Mouse (Mus musculus): Measurements from ENCODE around the gene Actr5. TPM values are rescaled to one million over a fixed set of nuclear protein-coding genes. Genes with fewer than 3 reads are reported as not detected.
A peak's percentile ranks its signal among the peaks of the same experiment; 100 is the strongest.

The Actr5 gene
- total and polyA plus RNA-seq, 3 experiments = 19.7 to 24.7 (median 20.2) TPM

GRCm38 (mm10) chr2:158625231-158625630 is 543 bp downstream of the Actr5 start:
- no peaks in the 10 kb centered on the region for H3K9me3 ChIP-seq (replicated peaks)
- peak; percentile 72 for DNase-seq (ENCODE audit: low spot score)
- peaks cover 33% of the 10 kb centered on the region for H3K4me1 ChIP-seq (ENCODE audit: insufficient read depth, low read depth, low read length)
- TF ChIP-seq CTCF (IDR thresholded peaks at IDR 0.05; ENCODE audit: low read depth, low read length) (no peak), GATA1 (IDR thresholded peaks at IDR 0.05; ENCODE audit: borderline replicate concordance, low read length) (no peak), TAL1 (conservative IDR thresholded peaks at IDR 0.05; ENCODE audit: low read depth, low read length) (no peak), POLR2AphosphoS5 (IDR thresholded peaks at IDR 0.05; ENCODE audit: insufficient replicate concordance, low read depth, low read length) (no peak), GATA2 (IDR thresholded peaks at IDR 0.05; ENCODE audit: borderline replicate concordance, low read depth, low read length) (no peak)
- no peak; the same call in 1 of the 2 replicates for ATAC-seq (ENCODE audit: extremely low read depth, insufficient number of reproducible peaks, low FRiP score, poor library complexity, severe bottlenecking)
- H3K36me3 ChIP-seq (replicated peaks) = peaks cover 41% of the 10 kb centered on the region
- peaks cover 12% of the 10 kb centered on the region for H3K27me3 ChIP-seq (ENCODE audit: insufficient read depth, low read length)
- peak overlapping the region; percentile 96 for H3K4me3 ChIP-seq (ENCODE audit: low read depth, low read length)

DNA sequence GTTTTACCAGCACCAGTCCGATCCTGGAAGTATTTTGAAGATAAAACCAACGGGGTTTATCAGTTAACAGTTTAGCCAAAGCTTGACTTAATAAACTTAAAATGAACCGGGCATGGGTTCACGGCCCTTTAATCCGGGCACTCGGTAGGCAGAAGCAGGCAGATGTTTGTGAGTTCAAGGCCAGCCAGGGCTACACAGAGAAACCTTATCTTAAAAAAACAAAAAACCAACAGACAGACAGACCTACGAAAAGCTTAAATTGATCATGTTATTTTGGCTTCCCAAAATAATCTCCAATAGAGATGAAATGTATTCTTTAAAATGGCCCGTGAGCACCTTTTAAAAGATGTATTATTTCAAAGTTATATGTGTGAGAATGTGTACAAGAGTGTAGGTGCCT is 1.0 kb downstream of the Actr5 start:
- H3K9me3 ChIP-seq (replicated peaks) = no peaks in the 10 kb centered on the region
- ATAC-seq (ENCODE audit: extremely low read depth, insufficient number of reproducible peaks, low FRiP score, poor library complexity, severe bottlenecking) (no peak), DNase-seq (ENCODE audit: low spot score) (no peak)
- TF ChIP-seq POLR2AphosphoS5 (IDR thresholded peaks at IDR 0.05; ENCODE audit: insufficient replicate concordance, low read depth, low read length) = no peak
- no peak for TF ChIP-seq CTCF (IDR thresholded peaks at IDR 0.05; ENCODE audit: low read depth, low read length)
- TF ChIP-seq GATA2 (IDR thresholded peaks at IDR 0.05; ENCODE audit: borderline replicate concordance, low read depth, low read length) = no peak
- TF ChIP-seq TAL1 (conservative IDR thresholded peaks at IDR 0.05; ENCODE audit: low read depth, low read length) = no peak
- no peak for TF ChIP-seq GATA1 (IDR thresholded peaks at IDR 0.05; ENCODE audit: borderline replicate concordance, low read length)
- H3K4me1 ChIP-seq (ENCODE audit: insufficient read depth, low read depth, low read length) = peaks cover 33% of the 10 kb centered on the region
- H3K36me3 ChIP-seq (replicated peaks) = peaks cover 46% of the 10 kb centered on the region
- H3K27me3 ChIP-seq (ENCODE audit: insufficient read depth, low read length) = peaks cover 9% of the 10 kb centered on the region
- peak overlapping the region; percentile 96 for H3K4me3 ChIP-seq (ENCODE audit: low read depth, low read length)

- Histone ChIP-seq H3K4me3 (ENCODE audit: low read depth, low read length) (no peak overlapping the region), H3K27me3 (ENCODE audit: insufficient read depth, low read length) (no peaks in the 10 kb centered on the region), H3K4me1 (ENCODE audit: insufficient read depth, low read depth, low read length) (peaks cover 33% of the 10 kb centered on the region), H3K36me3 (replicated peaks) (peaks cover 78% of the 10 kb centered on the region), H3K9me3 (replicated peaks) (no peaks in the 10 kb centered on the region)
- ATAC-seq (ENCODE audit: extremely low read depth, insufficient number of reproducible peaks, low FRiP score, poor library complexity, severe bottlenecking) = peak; percentile 36; the same call in 1 of the 2 replicates
- DNase-seq (ENCODE audit: low spot score) = no peak
- TF ChIP-seq GATA2 (IDR thresholded peaks at IDR 0.05; ENCODE audit: borderline replicate concordance, low read depth, low read length) (no peak), GATA1 (IDR thresholded peaks at IDR 0.05; ENCODE audit: borderline replicate concordance, low read length) (no peak), CTCF (IDR thresholded peaks at IDR 0.05; ENCODE audit: low read depth, low read length) (no peak), TAL1 (conservative IDR thresholded peaks at IDR 0.05; ENCODE audit: low read depth, low read length) (no peak), POLR2AphosphoS5 (IDR thresholded peaks at IDR 0.05; ENCODE audit: insufficient replicate concordance, low read depth, low read length) (no peak)
Observed at GRCm38 (mm10) chr2:158628858-158629257, 4.2 kb downstream of the Actr5 start.

DNA sequence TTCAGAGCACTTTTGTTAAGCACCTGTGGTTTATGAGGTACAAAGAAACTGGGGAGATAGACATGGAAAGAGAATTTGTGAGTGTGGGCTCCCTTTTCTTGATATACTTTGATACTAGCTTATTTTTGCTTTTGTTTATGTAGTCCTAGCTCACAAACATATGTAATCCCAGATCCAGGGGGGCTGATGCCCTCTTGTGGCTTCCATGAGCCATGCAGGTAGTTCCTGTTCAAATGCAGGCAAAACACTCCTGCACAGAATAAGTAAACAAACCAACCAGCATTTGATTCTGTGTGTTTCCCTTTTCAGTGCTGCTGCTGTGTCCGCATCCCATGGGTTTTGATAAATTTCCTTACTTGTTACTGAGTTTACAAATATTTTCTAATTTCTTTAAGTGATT is 4.7 kb downstream of the Actr5 start:
- DNase-seq (ENCODE audit: low spot score) (no peak), ATAC-seq (ENCODE audit: extremely low read depth, insufficient number of reproducible peaks, low FRiP score, poor library complexity, severe bottlenecking) (no peak)
- TF ChIP-seq CTCF (IDR thresholded peaks at IDR 0.05; ENCODE audit: low read depth, low read length) = no peak; the same call in 1 of the 2 replicates
- TF ChIP-seq GATA2 (IDR thresholded peaks at IDR 0.05; ENCODE audit: borderline replicate concordance, low read depth, low read length) = no peak
- no peak for TF ChIP-seq POLR2AphosphoS5 (IDR thresholded peaks at IDR 0.05; ENCODE audit: insufficient replicate concordance, low read depth, low read length)
- no peak for TF ChIP-seq TAL1 (conservative IDR thresholded peaks at IDR 0.05; ENCODE audit: low read depth, low read length)
- no peak for TF ChIP-seq GATA1 (IDR thresholded peaks at IDR 0.05; ENCODE audit: borderline replicate concordance, low read length)
- no peaks in the 10 kb centered on the region for H3K27me3 ChIP-seq (ENCODE audit: insufficient read depth, low read length)
- H3K4me1 ChIP-seq (ENCODE audit: insufficient read depth, low read depth, low read length) = peaks cover 32% of the 10 kb centered on the region
- peaks cover 81% of the 10 kb centered on the region for H3K36me3 ChIP-seq (replicated peaks)
- no peak overlapping the region for H3K4me3 ChIP-seq (ENCODE audit: low read depth, low read length)
- H3K9me3 ChIP-seq (replicated peaks) = no peaks in the 10 kb centered on the region

- TF ChIP-seq GATA1 (IDR thresholded peaks at IDR 0.05; ENCODE audit: borderline replicate concordance, low read length) (no peak), POLR2AphosphoS5 (IDR thresholded peaks at IDR 0.05; ENCODE audit: insufficient replicate concordance, low read depth, low read length) (no peak)
- peaks cover 98% of the 10 kb centered on the region for H3K36me3 ChIP-seq (replicated peaks)
Observed at GRCm38 (mm10) chr2:158631873-158632272, 7.2 kb downstream of the Actr5 start.

DNA sequence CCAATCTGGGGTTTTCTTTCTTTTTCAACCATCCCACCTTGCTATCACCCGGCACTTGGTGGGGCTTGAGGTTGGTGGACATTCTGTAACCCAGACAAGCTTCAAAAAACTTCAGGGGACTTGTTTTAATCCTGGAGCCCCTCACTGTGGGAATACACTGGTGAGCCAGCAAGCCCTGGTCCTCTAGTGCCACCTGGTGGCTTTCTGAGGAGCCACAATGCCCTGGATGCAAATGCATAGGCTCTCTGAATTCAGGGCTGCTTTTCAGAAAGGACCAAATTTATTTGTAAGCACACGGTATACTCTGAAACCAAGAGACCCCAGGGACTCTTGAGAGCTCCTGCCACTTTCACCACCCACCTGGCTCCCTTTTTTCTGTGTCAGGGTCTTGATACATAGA is 17.2 kb downstream of the Actr5 start:
- Histone ChIP-seq H3K36me3 (replicated peaks) (peaks cover 75% of the 10 kb centered on the region), H3K9me3 (replicated peaks) (no peaks in the 10 kb centered on the region), H3K4me1 (ENCODE audit: insufficient read depth, low read depth, low read length) (peaks cover 10% of the 10 kb centered on the region), H3K27me3 (ENCODE audit: insufficient read depth, low read length) (no peaks in the 10 kb centered on the region), H3K4me3 (ENCODE audit: low read depth, low read length) (no peak overlapping the region)
- TF ChIP-seq TAL1 (conservative IDR thresholded peaks at IDR 0.05; ENCODE audit: low read depth, low read length) (no peak), CTCF (IDR thresholded peaks at IDR 0.05; ENCODE audit: low read depth, low read length) (peak; percentile 92)
- peak; percentile 36 for DNase-seq (ENCODE audit: low spot score)
- peak; percentile 54; the same call in 1 of the 2 replicates for ATAC-seq (ENCODE audit: extremely low read depth, insufficient number of reproducible peaks, low FRiP score, poor library complexity, severe bottlenecking)

More at GRCm38 (mm10) chr2:158631873-158632272, 7.2 kb downstream of the Actr5 start:
- ATAC-seq (ENCODE audit: extremely low read depth, insufficient number of reproducible peaks, low FRiP score, poor library complexity, severe bottlenecking) (no peak), DNase-seq (ENCODE audit: low spot score) (no peak)
- Histone ChIP-seq H3K27me3 (ENCODE audit: insufficient read depth, low read length) (no peaks in the 10 kb centered on the region), H3K9me3 (replicated peaks) (no peaks in the 10 kb centered on the region), H3K4me3 (ENCODE audit: low read depth, low read length) (no peak overlapping the region), H3K4me1 (ENCODE audit: insufficient read depth, low read depth, low read length) (peaks cover 19% of the 10 kb centered on the region)

- DNase-seq (ENCODE audit: low spot score) (no peak), ATAC-seq (ENCODE audit: extremely low read depth, insufficient number of reproducible peaks, low FRiP score, poor library complexity, severe bottlenecking) (no peak)
- peaks cover 68% of the 10 kb centered on the region for H3K36me3 ChIP-seq (replicated peaks)
- no peaks in the 10 kb centered on the region for H3K27me3 ChIP-seq (ENCODE audit: insufficient read depth, low read length)
- peaks cover 10% of the 10 kb centered on the region for H3K4me1 ChIP-seq (ENCODE audit: insufficient read depth, low read depth, low read length)
- TF ChIP-seq POLR2AphosphoS5 (IDR thresholded peaks at IDR 0.05; ENCODE audit: insufficient replicate concordance, low read depth, low read length) (no peak), TAL1 (conservative IDR thresholded peaks at IDR 0.05; ENCODE audit: low read depth, low read length) (no peak), CTCF (IDR thresholded peaks at IDR 0.05; ENCODE audit: low read depth, low read length) (no peak), GATA1 (IDR thresholded peaks at IDR 0.05; ENCODE audit: borderline replicate concordance, low read length) (no peak), GATA2 (IDR thresholded peaks at IDR 0.05; ENCODE audit: borderline replicate concordance, low read depth, low read length) (no peak)
- H3K4me3 ChIP-seq (ENCODE audit: low read depth, low read length) = no peak overlapping the region
- no peaks in the 10 kb centered on the region for H3K9me3 ChIP-seq (replicated peaks)
Observed at GRCm38 (mm10) chr2:158642587-158642986, 17.9 kb downstream of the Actr5 start.

All from G1E (cell line).